Mouse (Mus musculus) cortical plate, adult 2 months (tissue): ENCODE measurements at regions not wholly inside any gene's neighbourhood (a gene's known extent, or its start where the extent isn't known, plus 50 kb on each side); places are given as distances from the start of the nearest gene placed in this dataset.

Experiments used
- CTCF ChIP-seq: fragments of 200-500 bp; IDR thresholded peaks from 2 replicates; pipeline ENCODE4 v1.5.1; 2011; ENCODE audit warnings: mild to moderate bottlenecking, control low read depth, low read length; ENCODE audit not compliant: insufficient read depth; ENCODE audit errors: extremely low read depth
- POLR2A ChIP-seq: fragments of 200-500 bp; IDR thresholded peaks from 2 replicates; pipeline ENCODE4 v1.6.1; 2011; ENCODE audit warnings: mild to moderate bottlenecking, low read length, control low read depth; ENCODE audit not compliant: insufficient read depth; ENCODE audit errors: extremely low read depth

DNA sequence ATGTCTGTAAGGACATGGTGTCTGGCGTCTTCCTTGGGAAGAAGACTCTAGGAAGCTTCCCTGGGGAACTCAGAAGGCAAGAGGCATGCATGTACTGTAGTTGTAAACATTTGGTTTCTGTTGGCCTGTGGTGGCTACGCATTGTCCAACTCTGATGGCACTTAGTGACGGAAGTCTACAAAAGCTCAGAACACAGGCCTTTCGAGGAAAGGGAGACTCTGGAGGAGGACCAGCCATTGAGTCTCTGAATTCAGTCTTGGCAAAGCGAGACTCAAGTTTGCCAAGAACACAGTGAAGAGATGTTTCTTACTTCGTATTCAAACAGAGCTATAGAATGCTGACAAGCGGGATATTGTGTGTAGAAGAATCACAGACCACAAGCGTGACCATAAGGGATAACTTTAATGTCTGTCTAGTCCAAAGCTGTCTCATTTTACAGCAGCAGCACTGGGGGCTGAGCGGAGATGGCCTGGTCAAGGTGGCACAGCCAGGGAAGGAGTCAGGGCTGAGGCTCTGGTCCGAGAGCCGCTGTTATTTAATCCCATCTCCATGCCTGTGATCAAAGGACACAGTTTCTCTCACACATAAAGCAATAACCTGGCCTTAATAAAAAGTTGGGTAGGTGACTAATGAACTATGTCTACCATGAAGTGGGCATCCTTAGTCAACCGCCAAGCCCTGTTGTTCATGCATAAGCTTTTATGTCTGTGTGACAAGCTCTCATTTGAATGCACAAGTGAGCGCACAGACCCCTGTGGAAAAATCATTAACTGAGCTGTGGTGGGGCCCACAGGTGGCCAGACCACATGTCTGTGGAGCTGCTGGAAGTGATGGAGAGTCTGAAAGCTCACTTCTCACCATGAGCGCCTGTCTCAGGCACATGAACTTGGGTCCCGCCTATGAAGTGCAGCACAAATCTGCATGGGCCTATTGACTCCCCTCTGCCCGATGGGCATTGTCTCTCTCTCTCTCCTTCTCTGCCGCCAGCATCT, 239.4 kb upstream of the Sall1 start:
- TF ChIP-seq CTCF = no peak
- TF ChIP-seq POLR2A = no peak
